Mouse (Mus musculus) cerebellum, adult (tissue): ENCODE data around the gene Apba1.

Experiments used
- ATAC-seq: cut with Nextera tagmentation; 2 replicates; pipeline ENCODE4 v1.9.2; 2017; ENCODE audit warnings: mild to moderate bottlenecking, moderate library complexity, mixed read lengths; ENCODE audit not compliant: insufficient number of reproducible peaks, low FRiP score, low TSS enrichment

The Apba1 gene

DNA sequence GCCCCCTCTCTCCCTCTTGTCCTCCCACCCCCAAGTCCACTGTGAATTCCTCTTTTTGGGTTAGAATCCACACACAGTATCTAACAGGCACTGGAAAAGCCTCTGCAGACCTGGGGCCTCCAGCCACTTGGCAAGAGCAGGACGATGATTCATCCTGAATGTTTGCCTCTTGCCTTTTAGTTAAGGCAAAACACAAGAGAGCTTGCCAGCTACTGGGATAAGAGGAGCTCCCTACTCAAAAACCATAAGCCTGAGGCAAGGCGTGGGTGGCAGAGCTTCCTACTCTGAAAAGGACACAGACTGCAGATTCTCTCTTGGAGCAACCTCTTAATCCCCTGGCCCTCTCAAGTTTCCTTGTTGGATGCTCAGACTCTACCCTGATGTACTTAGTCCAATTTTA is 208.5 kb downstream of the Apba1 start:
- ATAC-seq: peak; percentile 79

- no peak for ATAC-seq
Observed at GRCm38 (mm10) chr19:23968125-23968861, 209.6 kb downstream of the Apba1 start.

GRCm38 (mm10) chr19:23968862-23969225 is 210.2 kb downstream of the Apba1 start:
- no peak for ATAC-seq

DNA sequence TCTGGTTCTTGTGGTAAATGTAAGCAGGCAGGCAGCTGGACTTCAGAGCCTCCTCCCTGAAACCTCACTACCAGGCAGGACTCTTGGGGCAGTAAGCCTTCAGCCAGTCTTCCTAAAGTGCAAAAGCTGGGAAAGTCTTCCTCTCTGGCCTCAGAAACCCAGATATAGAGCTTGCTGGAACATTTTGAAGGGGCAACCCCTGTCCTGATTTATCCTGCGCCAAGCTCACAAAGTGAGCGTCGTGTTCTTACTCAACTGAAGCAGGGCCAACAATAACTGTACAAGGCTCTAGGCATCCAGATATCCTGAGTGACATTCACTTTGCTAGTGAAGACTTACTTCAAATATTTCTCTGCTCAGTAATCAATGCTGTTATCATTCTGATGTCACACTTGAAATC is 211.7 kb downstream of the Apba1 start:
- ATAC-seq: no peak

- no peak for ATAC-seq
Observed at GRCm38 (mm10) chr19:23971391-23971790, 212.7 kb downstream of the Apba1 start.

GRCm38 (mm10) chr19:23972881-23973649 is 214.4 kb downstream of the Apba1 start:
- peak; percentile 65 for ATAC-seq

DNA sequence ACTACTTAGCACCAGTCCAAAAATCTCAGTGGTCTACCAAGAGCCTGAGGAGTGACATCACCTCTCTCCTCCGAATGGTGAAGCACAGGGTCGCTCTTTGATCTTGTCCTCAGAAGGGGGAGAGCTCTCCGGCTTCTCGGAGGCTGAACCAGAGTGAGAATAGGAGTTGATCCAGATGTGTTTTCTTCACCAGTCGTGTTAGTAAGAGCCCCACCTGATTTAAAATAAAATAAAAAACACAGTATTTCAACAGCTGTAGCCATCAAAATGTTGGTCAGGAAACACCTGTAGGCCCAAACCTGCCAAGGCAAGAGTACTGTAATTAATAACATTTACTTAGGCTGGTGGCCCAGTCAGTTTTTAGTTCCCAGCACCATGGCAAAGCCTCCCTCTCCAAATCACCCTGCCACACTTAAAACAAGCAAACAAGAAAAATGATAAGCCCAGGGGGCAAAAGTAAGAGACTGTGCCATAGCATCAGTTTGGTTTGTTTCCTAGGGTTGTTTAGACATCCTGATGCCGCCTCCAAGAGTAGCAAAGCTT is 219.3 kb downstream of the Apba1 start:
- no peak for ATAC-seq

- ATAC-seq: no peak
Observed at GRCm38 (mm10) chr19:23980598-23980997, 221.9 kb downstream of the Apba1 start.

GRCm38 (mm10) chr19:23984186-23984585 is 225.5 kb downstream of the Apba1 start:
- ATAC-seq: no peak

DNA sequence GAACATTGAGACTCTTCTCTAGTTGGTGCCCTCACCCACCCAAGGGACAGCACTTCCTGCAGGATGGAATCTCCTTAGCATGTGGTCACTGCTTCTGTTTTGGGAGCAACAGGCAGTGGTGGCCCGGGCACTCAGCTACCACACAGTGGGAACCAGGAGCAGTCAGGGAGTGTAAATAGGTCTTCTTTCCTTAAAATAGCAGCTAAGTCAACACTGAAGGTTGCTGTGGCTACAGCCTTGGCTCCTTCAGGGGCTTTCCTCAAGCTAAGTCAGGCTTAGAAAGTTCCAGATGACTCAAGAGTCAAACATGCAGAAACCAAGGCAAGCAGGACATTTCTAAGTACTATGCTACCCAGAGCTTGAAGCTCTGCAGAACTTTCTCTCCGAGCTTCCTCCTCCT is 228.6 kb downstream of the Apba1 start:
- no peak for ATAC-seq

GRCm38 (mm10) chr19:23988166-23988565 is 229.5 kb downstream of the Apba1 start:
- no peak for ATAC-seq

- no peak for ATAC-seq
Observed at GRCm38 (mm10) chr19:23995766-23996399, 237.2 kb downstream of the Apba1 start.
